Mouse (Mus musculus) limb, embryonic 15.5 days (tissue): ENCODE measurements around the gene Ninj1. TPM values are rescaled to one million over a fixed set of nuclear protein-coding genes. Genes with fewer than 3 reads are reported as not detected.

Experiments
- ATAC-seq: fragments of 200-750 bp; cut with Nextera tagmentation; 2 replicates; pipeline ENCODE4 v1.8.0; 2017; ENCODE audit warnings: low read depth, moderate TSS enrichment; ENCODE audit not compliant: insufficient number of reproducible peaks, low FRiP score, low TSS enrichment
- H3K27ac ChIP-seq: fragments of 300-500 bp; sonication (generic); 2 replicates; pipeline ENCODE4 v1.5.1; 2015; ENCODE audit warnings: moderate library complexity, mild to moderate bottlenecking, inconsistent platforms
- H3K27me3 ChIP-seq: fragments of 300-500 bp; sonication (generic); 2 replicates; pipeline ENCODE4 v1.6.1; 2015; ENCODE audit warnings: inconsistent platforms
- H3K36me3 ChIP-seq: fragments of 300-500 bp; sonication (generic); 2 replicates; pipeline ENCODE4 v1.6.1; 2015; ENCODE audit warnings: inconsistent platforms
- H3K4me1 ChIP-seq: fragments of 300-500 bp; sonication (generic); 2 replicates; pipeline ENCODE4 v1.6.1; 2015; ENCODE audit warnings: inconsistent platforms
- H3K4me2 ChIP-seq: fragments of 300-500 bp; sonication (generic); 2 replicates; pipeline ENCODE4 v1.6.1; 2015; ENCODE audit warnings: mild to moderate bottlenecking, inconsistent platforms
- H3K4me3 ChIP-seq: fragments of 300-500 bp; sonication (generic); 2 replicates; pipeline ENCODE4 v1.5.1; 2015; ENCODE audit warnings: mild to moderate bottlenecking, inconsistent platforms
- H3K9ac ChIP-seq: fragments of 300-500 bp; sonication (generic); 2 replicates; pipeline ENCODE4 v1.6.1; 2015; ENCODE audit warnings: inconsistent platforms
- H3K9me3 ChIP-seq: fragments of 300-500 bp; sonication (generic); 2 replicates; pipeline ENCODE4 v1.6.1; 2016; ENCODE audit warnings: inconsistent platforms
- WGBS: fragments of 180-500 bp; shearing (Covaris S2); methylation state at CpG from one replicate; pipeline ENCODE4 v1.1.7; 2015; 5-methylcytosine and 5-hydroxymethylcytosine counted together
- polyA plus RNA-seq: library from polyadenylated mRNA; unstranded; fragments of >200 nt; fragmentation: Nextera tagmentation; extraction: Ambion mirVana; gene quantifications from 2 replicates; pipeline ENCODE4 v1.2.1, GENCODE M21; 2015

The Ninj1 gene
- 56.0 and 62.4 TPM in 2 replicates for polyA plus RNA-seq

DNA sequence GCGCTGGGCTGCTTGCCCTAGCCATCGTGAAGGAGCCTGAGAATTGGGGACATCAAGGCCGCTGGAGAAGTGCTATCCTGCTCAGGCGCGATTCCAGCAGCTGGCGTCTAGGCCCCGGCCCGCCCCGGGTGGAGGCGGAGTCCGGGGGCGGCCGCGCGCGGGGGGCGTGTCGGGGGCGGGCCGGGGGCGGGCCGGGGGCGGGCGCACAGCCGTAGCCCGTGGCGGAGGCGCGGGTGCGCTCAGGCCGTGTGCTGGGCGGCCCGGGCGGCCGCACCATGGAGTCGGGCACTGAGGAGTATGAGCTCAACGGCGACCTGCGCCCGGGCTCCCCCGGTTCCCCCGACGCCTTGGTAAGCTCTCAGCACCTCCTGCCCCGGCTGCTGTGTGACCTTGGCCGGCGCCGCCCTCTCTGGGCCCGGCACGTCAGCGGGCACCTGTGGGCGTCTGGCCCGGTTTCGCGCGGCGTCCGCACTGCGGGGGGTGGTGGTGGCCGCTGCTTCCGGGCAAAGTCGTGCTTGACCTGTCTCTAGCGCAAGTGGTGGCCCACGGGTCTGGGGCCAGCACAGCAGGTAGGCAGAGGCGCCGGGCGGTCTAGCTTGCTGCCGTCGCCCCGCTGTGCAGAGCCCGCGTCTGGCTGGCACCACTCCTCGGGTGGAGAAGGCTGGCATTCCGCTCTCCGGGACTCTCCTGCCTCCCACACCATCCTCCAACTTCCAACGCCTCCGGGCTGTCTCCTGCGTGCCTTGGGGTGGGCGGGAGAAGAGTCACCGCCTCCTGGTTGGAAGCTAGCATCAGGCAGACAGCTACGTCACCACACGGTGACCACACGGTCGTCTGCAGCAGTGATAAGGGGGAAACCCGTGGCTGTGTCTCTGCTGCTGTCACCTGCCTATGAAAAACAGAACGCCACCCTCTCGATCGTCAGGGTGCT, at the start of gene Ninj1:
TSS of gene Ninj1 (plus strand) at position 198 of the 931 bp plus-strand sequence.
- Histone ChIP-seq H3K9me3 (no peaks in the 10 kb centered on the region), H3K4me1 (peaks cover 51% of the 10 kb centered on the region), H3K9ac (peak within 1 kb of the TSS; percentile 47), H3K4me2 (peak within 1 kb of the TSS; percentile 98), H3K27ac (peak within 1 kb of the TSS; percentile 76), H3K36me3 (no peaks in the 10 kb centered on the region), H3K4me3 (peak within 1 kb of the TSS; percentile 82), H3K27me3 (no peaks in the 10 kb centered on the region)
- ATAC-seq: peak; percentile 93
- under 1% methylated on average over 80 of the region's 87 CpGs for whole genome bisulfite sequencing

DNA sequence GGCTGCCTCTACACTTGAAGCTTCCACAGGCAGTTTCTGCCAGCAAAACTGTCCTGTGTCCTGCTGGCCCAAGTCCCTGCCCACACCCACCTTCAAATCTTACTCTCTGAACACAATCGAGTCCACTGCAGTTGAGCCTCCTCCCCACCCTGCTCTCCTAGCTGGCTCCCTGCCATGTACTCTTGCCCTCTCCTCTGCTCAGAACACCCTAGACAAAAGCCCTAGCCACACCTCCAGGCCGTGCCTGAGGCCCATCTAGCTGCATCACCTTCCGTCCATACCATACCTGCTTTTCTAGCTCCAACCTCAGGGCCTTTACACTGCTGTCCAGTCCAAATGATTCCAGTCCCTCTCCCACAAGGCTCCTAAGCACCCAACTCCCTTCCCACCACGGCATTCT, 46.7 kb upstream of the Ninj1 start:
- ATAC-seq: 0 out of 2 replicates have a peak, but pooled peaks have one; percentile 10

DNA sequence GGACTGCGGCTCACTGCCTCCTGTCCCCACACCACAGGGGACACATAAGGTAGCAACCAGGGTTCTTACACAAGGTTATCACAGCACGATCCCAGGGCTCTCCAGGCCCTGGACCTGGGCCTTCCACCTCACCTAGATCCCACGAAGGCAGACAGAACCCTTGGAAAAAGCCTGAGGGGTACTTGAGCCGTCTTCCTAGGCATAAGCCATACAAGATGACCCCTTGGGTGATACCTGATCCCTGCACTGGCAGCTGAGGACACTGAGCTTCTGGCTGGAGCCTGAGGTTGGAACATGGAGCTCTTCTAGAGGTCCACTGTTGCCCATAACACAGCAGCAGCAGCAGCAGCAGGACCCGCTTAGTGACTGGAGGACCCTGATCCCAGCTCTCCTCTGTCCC, 44.9 kb upstream of the Ninj1 start:
- Histone ChIP-seq H3K9ac (no peak overlapping the region), H3K4me2 (no peak overlapping the region), H3K4me1 (peaks cover 41% of the 10 kb centered on the region), H3K36me3 (no peaks in the 10 kb centered on the region), H3K27me3 (peaks cover 32% of the 10 kb centered on the region), H3K9me3 (no peaks in the 10 kb centered on the region), H3K27ac (no peak overlapping the region), H3K4me3 (no peak overlapping the region)
- WGBS: 76% methylated on average over 5 of the region's 5 CpGs
- ATAC-seq: no peak

More for the DNA sequence above, 46.7 kb upstream of the Ninj1 start:
- H3K4me2 ChIP-seq: no peak overlapping the region
- no peaks in the 10 kb centered on the region for H3K36me3 ChIP-seq
- H3K9me3 ChIP-seq: no peaks in the 10 kb centered on the region
- peaks cover 24% of the 10 kb centered on the region for H3K4me1 ChIP-seq
- 60% methylated on average over 4 of the region's 4 CpGs for WGBS
- H3K9ac ChIP-seq: no peak overlapping the region
- peaks cover 14% of the 10 kb centered on the region for H3K27me3 ChIP-seq
- no peak overlapping the region for H3K4me3 ChIP-seq
- no peak overlapping the region for H3K27ac ChIP-seq

DNA sequence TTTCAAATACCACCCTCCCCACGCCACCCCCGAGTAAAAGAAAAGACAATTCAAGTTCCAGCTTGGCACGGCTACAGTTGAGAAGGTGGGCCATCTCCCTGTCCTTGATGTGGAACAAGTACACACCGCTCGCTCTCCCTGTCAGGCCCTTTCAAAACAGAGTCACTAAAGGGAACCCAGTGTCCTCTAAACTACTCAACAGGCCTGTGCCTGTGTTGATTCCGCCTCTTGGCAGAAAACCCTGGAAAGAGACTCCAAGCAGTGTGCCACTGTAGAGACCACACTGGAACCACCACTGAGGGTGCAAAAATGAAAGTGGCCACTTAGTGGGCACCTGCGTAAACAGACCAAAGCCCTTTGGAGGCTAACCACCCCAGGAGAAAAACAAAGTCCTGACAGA, 44.0 kb upstream of the Ninj1 start:
- ATAC-seq: no peak
- no peak overlapping the region for H3K4me2 ChIP-seq
- H3K36me3 ChIP-seq: no peaks in the 10 kb centered on the region
- no peaks in the 10 kb centered on the region for H3K9me3 ChIP-seq
- no peak overlapping the region for H3K9ac ChIP-seq
- no peak overlapping the region for H3K4me3 ChIP-seq
- peaks cover 41% of the 10 kb centered on the region for H3K27me3 ChIP-seq
- WGBS: 81% methylated on average over 7 of the region's 7 CpGs
- H3K27ac ChIP-seq: no peak overlapping the region
- H3K4me1 ChIP-seq: peaks cover 50% of the 10 kb centered on the region

- H3K4me1 ChIP-seq: peaks cover 51% of the 10 kb centered on the region
- peaks cover 52% of the 10 kb centered on the region for H3K27me3 ChIP-seq
- ATAC-seq: no peak
- H3K9ac ChIP-seq: no peak overlapping the region
- no peaks in the 10 kb centered on the region for H3K36me3 ChIP-seq
- no peaks in the 10 kb centered on the region for H3K9me3 ChIP-seq
- H3K4me2 ChIP-seq: no peak overlapping the region
- 37% methylated on average over 6 of the region's 6 CpGs for WGBS
- no peak overlapping the region for H3K27ac ChIP-seq
- H3K4me3 ChIP-seq: no peak overlapping the region
Observed at GRCm38 (mm10) chr13:49144451-49144850, 42.8 kb upstream of the Ninj1 start.

- Histone ChIP-seq H3K4me2 (no peak overlapping the region), H3K4me3 (no peak overlapping the region; the same call in 1 of the 2 replicates), H3K27ac (no peak overlapping the region), H3K27me3 (peaks cover 56% of the 10 kb centered on the region), H3K36me3 (no peaks in the 10 kb centered on the region), H3K9me3 (no peaks in the 10 kb centered on the region), H3K9ac (no peak overlapping the region), H3K4me1 (peaks cover 51% of the 10 kb centered on the region)
- WGBS: 54% methylated on average over 7 of the region's 7 CpGs
- no peak for ATAC-seq
Observed at GRCm38 (mm10) chr13:49145396-49145795, 41.9 kb upstream of the Ninj1 start.

GRCm38 (mm10) chr13:49146040-49146697, 41.1 kb upstream of the Ninj1 start:
- ATAC-seq: no peak
- no peaks in the 10 kb centered on the region for H3K9me3 ChIP-seq
- 28% methylated on average over 17 of the region's 17 CpGs for WGBS
- peak overlapping the region; percentile 70 for H3K4me3 ChIP-seq
- H3K4me1 ChIP-seq: peaks cover 51% of the 10 kb centered on the region
- H3K36me3 ChIP-seq: no peaks in the 10 kb centered on the region
- no peak overlapping the region for H3K27ac ChIP-seq
- peak overlapping the region; percentile 51; the same call in 1 of the 2 replicates for H3K9ac ChIP-seq
- peak overlapping the region; percentile 98 for H3K4me2 ChIP-seq
- H3K27me3 ChIP-seq: peaks cover 56% of the 10 kb centered on the region

DNA sequence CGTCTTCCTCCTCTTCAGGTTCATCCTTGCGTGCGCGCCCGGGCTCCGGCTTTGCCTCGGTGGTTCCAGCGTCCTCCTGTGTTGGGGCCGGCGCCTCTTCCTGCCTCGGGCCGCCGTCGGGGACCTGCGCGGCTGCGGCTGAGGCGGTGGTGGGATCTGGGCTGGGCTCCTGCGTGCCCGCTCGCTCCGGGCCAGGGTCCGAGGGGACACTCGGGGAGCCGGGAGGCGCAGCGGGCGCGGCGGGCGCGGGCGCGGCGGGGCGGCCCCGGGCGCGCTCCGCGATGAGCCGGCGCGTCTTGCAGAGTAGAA, 40.6 kb upstream of the Ninj1 start:
- H3K4me1 ChIP-seq: peaks cover 51% of the 10 kb centered on the region
- H3K9me3 ChIP-seq: no peaks in the 10 kb centered on the region
- no peak overlapping the region for H3K27ac ChIP-seq
- H3K4me2 ChIP-seq: peak overlapping the region; percentile 98
- 2% methylated on average over 25 of the region's 44 CpGs for WGBS
- H3K4me3 ChIP-seq: peak overlapping the region; percentile 70
- H3K9ac ChIP-seq: peak overlapping the region; percentile 51
- H3K36me3 ChIP-seq: no peaks in the 10 kb centered on the region
- no peak for ATAC-seq
- peaks cover 56% of the 10 kb centered on the region for H3K27me3 ChIP-seq

DNA sequence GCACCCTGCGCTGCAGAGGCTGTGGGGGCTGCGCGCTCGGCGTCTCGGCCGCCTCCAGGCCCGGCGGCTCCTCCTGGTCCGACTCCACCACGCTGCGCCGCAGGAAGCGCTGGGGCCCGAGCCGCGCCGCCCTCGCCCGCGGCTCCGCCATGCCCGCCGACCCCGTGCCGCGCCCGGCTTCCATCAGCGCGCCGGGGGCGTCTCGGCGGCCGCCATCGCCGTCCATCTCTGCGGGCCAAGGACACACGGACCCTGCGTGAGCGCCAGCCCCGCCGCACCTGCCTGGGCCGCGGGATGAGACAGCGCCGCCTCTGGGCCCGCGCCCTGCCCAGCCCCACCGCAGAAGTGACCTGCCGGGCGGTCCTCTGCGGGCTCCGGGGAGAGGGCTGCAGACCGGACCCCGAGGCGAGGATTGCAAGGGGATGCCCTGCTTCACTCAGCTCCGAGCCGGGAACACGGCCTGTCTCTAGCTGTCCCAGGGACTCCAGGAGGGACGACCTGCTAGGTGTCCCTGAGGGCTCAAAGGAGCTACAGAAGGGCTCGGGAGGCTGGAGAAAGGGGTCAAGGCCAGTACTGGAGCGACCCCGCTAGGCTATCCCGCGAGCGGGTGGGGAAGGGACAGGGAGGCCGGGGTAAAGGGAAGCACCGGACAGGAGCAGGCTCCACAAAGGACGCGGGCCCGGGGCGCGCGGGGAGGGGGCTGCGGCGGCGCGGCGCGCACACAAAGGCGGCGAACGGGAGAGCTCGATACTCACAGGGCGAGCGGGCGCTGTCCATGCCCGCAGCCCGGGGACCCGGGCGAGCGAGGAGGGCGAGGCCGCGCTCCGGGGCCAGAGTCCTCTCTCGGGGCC, 40.1 kb upstream of the Ninj1 start:
- peak; percentile 42; the same call in 1 of the 2 replicates for ATAC-seq
- Histone ChIP-seq H3K9me3 (no peaks in the 10 kb centered on the region), H3K4me2 (peak overlapping the region; percentile 98), H3K27me3 (peaks cover 56% of the 10 kb centered on the region), H3K27ac (no peak overlapping the region; the same call in 1 of the 2 replicates), H3K4me3 (peak overlapping the region; percentile 70), H3K9ac (peak overlapping the region; percentile 51), H3K4me1 (peaks cover 50% of the 10 kb centered on the region), H3K36me3 (no peaks in the 10 kb centered on the region)
- WGBS: under 1% methylated on average over 93 of the region's 98 CpGs

DNA sequence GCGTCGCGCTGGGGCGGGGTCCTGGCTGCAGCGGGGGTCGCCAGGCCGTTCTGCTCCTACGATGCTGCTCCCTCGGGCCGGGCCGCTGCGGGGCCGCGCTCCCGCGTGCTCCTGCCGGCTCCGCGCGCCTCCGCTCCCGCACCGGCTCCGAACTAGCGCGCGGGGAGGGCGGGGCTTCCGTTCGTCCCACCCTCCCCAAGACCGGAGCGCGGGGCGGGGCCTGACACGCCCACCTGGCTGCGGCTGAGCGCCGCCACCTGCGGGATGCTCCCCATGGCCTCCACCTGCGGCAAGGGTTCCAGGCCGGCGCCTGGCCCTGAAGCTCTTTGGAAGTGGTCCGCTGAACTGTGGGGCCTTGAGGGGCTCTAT, 39.4 kb upstream of the Ninj1 start, which contains the start of gene Wnk2:
TSS of gene Wnk2 (minus strand) at position 157 of the 369 bp plus-strand sequence.
- Histone ChIP-seq H3K4me3 (peak within 1 kb of the TSS; percentile 70), H3K27me3 (peaks cover 56% of the 10 kb centered on the region), H3K9ac (peak within 1 kb of the TSS; percentile 51), H3K27ac (no peak within 1 kb of the TSS; the same call in 1 of the 2 replicates), H3K4me2 (peak within 1 kb of the TSS; percentile 98), H3K9me3 (no peaks in the 10 kb centered on the region), H3K4me1 (peaks cover 44% of the 10 kb centered on the region), H3K36me3 (no peaks in the 10 kb centered on the region)
- 0 out of 2 replicates have a peak, but pooled peaks have one; percentile 33 for ATAC-seq
- WGBS: under 1% methylated on average over 43 of the region's 43 CpGs

DNA sequence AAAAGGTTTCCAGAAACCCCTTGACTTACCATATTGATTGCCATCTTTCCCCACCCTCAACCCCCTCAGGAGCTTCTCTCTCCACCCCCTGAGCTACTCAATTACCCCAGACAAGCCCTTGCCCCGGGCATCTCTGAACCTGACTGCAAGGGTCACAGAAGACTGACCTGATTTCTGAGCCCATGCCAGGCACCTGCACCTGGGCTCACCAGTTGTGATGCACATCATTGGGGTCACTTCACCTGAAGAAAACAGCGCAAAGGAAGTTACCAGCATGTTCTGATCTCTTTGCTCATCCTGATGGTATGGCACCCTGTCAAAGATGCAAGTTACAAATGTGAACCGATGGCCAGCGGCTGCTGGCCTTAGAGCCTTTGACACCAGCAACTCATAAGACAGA, 38.6 kb upstream of the Ninj1 start:
- H3K4me3 ChIP-seq: no peak overlapping the region
- no peaks in the 10 kb centered on the region for H3K9me3 ChIP-seq
- peaks cover 41% of the 10 kb centered on the region for H3K4me1 ChIP-seq
- no peak overlapping the region for H3K9ac ChIP-seq
- no peak overlapping the region for H3K4me2 ChIP-seq
- ATAC-seq: no peak
- peaks cover 56% of the 10 kb centered on the region for H3K27me3 ChIP-seq
- no peaks in the 10 kb centered on the region for H3K36me3 ChIP-seq
- WGBS: 81% methylated on average over 4 of the region's 4 CpGs
- no peak overlapping the region for H3K27ac ChIP-seq
